Mouse (Mus musculus): ENCODE data around the gene 2200002J24Rik. TPM values are rescaled to one million over a fixed set of nuclear protein-coding genes. Genes with fewer than 3 reads are reported as not detected.

Gene 2200002J24Rik
- total and polyA plus RNA-seq, 2 experiments from 2014 or later: 1.5 to 6.4 TPM

DNA sequence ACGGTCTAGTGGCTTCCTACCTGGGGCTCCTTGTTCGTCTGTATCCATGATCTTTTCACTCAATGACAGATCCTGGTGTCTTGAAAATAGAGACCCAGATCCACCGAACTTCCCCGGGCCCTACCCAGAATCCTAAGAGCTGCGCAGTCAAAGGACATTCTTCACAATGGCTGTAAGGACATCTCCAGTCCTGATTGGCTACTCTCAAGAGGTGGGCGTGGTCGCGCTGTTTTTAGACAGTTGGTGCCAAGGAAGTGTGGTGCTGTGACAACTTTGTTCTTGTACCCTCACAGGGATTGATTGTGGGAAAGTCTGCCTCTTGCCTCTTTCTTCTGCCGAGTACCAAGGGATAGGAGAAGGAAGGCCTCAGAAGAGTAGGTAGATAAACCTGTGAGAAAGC, 27.2 kb upstream of the 2200002J24Rik start, which contains the start of gene Pmis2:
Pmis2 (minus strand) TSS at position 126 of the 400 bp plus-strand sequence.
- Histone ChIP-seq H3K9me3 (replicated peaks; ENCODE audit: control insufficient read depth, low read length) (no peaks in the 10 kb centered on the region), H3K27me3 (ENCODE audit: control insufficient read depth, insufficient read depth, low read length) (no peaks in the 10 kb centered on the region), H3K4me2 (ENCODE audit: low read depth, low read length) (no peak within 1 kb of the TSS), H3K9ac (replicated peaks; ENCODE audit: low read depth, low read length) (no peak within 1 kb of the TSS), H3K4me3 (ENCODE audit: low read depth, low read length) (no peak within 1 kb of the TSS), H3K4me1 (ENCODE audit: control insufficient read depth, insufficient read depth) (no peaks in the 10 kb centered on the region), H3K36me3 (replicated peaks; ENCODE audit: control insufficient read depth, insufficient read depth, low read length) (no peaks in the 10 kb centered on the region), H3K27ac (ENCODE audit: low read depth) (no peak within 1 kb of the TSS)
- no peak for ATAC-seq (ENCODE audit: insufficient read depth, low read depth)
- DNase-seq (ENCODE audit: low spot score): no peak
- WGBS: 64% methylated on average over 9 of the region's 9 CpGs
- TF ChIP-seq EP300 (IDR thresholded peaks at IDR 0.05; ENCODE audit: low read depth) (no peak), CTCF (IDR thresholded peaks at IDR 0.05; ENCODE audit: low read depth) (no peak)

GRCm38 (mm10) chr7:30678263-30678975, 20.3 kb upstream of the 2200002J24Rik start:
- peak; percentile 44; the same call in 1 of the 2 replicates for ATAC-seq (ENCODE audit: insufficient read depth, low read depth)
- WGBS: 42% methylated on average over 5 of the region's 5 CpGs

GRCm38 (mm10) chr7:30681897-30682296, 16.8 kb upstream of the 2200002J24Rik start:
- Histone ChIP-seq H3K36me3 (replicated peaks; ENCODE audit: control insufficient read depth, insufficient read depth, low read length) (no peaks in the 10 kb centered on the region), H3K4me3 (ENCODE audit: low read depth, low read length) (no peak overlapping the region), H3K9ac (replicated peaks; ENCODE audit: low read depth, low read length) (no peak overlapping the region), H3K27me3 (ENCODE audit: control insufficient read depth, insufficient read depth, low read length) (no peaks in the 10 kb centered on the region), H3K27ac (ENCODE audit: low read depth) (no peak overlapping the region; the same call in 1 of the 2 replicates), H3K4me2 (ENCODE audit: low read depth, low read length) (no peak overlapping the region), H3K9me3 (replicated peaks; ENCODE audit: control insufficient read depth, low read length) (no peaks in the 10 kb centered on the region; the same call in 1 of the 2 replicates), H3K4me1 (ENCODE audit: control insufficient read depth, insufficient read depth) (no peaks in the 10 kb centered on the region)
- ATAC-seq (ENCODE audit: insufficient read depth, low read depth) (peak; percentile 68), DNase-seq (ENCODE audit: low spot score) (peak; percentile 45)
- TF ChIP-seq EP300 (IDR thresholded peaks at IDR 0.05; ENCODE audit: low read depth): no peak
- no peak for TF ChIP-seq CTCF (IDR thresholded peaks at IDR 0.05; ENCODE audit: low read depth)
- WGBS: 32% methylated on average over 5 of the region's 5 CpGs

More at GRCm38 (mm10) chr7:30678263-30678975, 20.3 kb upstream of the 2200002J24Rik start:
- H3K4me1 ChIP-seq (ENCODE audit: control insufficient read depth, insufficient read depth): no peaks in the 10 kb centered on the region
- H3K27ac ChIP-seq (ENCODE audit: low read depth): no peak overlapping the region
- no peaks in the 10 kb centered on the region for H3K36me3 ChIP-seq (replicated peaks; ENCODE audit: control insufficient read depth, insufficient read depth, low read length)
- TF ChIP-seq EP300 (IDR thresholded peaks at IDR 0.05; ENCODE audit: low read depth) (no peak), CTCF (IDR thresholded peaks at IDR 0.05; ENCODE audit: low read depth) (no peak)
- DNase-seq (ENCODE audit: low spot score): peak; percentile 69
- no peak overlapping the region for H3K4me3 ChIP-seq (ENCODE audit: low read depth, low read length)
- H3K4me2 ChIP-seq (ENCODE audit: low read depth, low read length): no peak overlapping the region
- H3K27me3 ChIP-seq (ENCODE audit: control insufficient read depth, insufficient read depth, low read length): no peaks in the 10 kb centered on the region
- no peaks in the 10 kb centered on the region; the same call in 1 of the 2 replicates for H3K9me3 ChIP-seq (replicated peaks; ENCODE audit: control insufficient read depth, low read length)
- no peak overlapping the region for H3K9ac ChIP-seq (replicated peaks; ENCODE audit: low read depth, low read length)

DNA sequence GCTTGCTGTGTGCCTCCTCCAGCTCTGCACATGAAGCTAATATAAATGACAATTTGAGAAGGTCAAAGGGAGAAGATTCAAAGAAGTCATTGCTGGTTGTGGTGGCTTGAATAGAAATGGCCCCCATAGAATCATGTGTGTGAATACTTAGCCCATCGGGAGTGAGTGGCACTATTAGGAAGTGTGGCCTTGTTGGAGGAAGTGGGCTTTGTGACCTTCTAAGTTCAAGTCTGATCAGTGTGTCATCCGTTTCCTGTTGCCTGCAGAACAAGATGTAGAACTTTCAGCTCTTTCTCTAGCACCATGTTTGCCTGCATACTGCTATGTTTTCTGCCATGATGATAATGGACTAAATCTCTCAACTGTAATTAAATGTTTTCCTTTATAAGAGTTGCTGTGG, 15.3 kb upstream of the 2200002J24Rik start:
- no peaks in the 10 kb centered on the region for H3K27me3 ChIP-seq (ENCODE audit: control insufficient read depth, insufficient read depth, low read length)
- no peak for TF ChIP-seq EP300 (IDR thresholded peaks at IDR 0.05; ENCODE audit: low read depth)
- no peak for TF ChIP-seq CTCF (IDR thresholded peaks at IDR 0.05; ENCODE audit: low read depth)
- ATAC-seq (ENCODE audit: insufficient read depth, low read depth) (no peak), DNase-seq (ENCODE audit: low spot score) (no peak)
- no peaks in the 10 kb centered on the region for H3K4me1 ChIP-seq (ENCODE audit: control insufficient read depth, insufficient read depth)
- H3K36me3 ChIP-seq (replicated peaks; ENCODE audit: control insufficient read depth, insufficient read depth, low read length): no peaks in the 10 kb centered on the region
- no peaks in the 10 kb centered on the region for H3K9me3 ChIP-seq (replicated peaks; ENCODE audit: control insufficient read depth, low read length)
- no peak overlapping the region for H3K27ac ChIP-seq (ENCODE audit: low read depth)
- 69% methylated on average over 2 of the region's 2 CpGs for WGBS
- H3K4me3 ChIP-seq (ENCODE audit: low read depth, low read length): no peak overlapping the region
- no peak overlapping the region for H3K9ac ChIP-seq (replicated peaks; ENCODE audit: low read depth, low read length)
- no peak overlapping the region for H3K4me2 ChIP-seq (ENCODE audit: low read depth, low read length)

DNA sequence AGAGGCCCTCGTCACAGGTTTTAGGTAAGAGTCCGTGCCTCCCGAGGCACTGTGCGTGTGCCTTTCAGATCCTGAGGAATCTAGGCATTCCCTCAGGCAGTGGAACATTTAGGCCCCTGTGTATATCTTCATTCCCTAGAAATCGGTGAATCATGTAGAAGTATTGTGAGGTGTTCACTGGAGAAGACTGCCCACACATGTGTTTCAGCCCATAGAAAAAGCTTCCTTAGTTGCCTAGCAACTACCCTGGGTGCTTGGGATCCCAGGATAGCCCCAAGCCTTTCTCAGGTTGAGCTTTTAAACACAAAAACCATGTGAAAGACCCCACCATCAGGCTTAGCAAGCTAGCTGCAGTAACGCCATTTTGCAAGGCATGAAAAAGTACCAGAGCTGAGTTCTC, 10.4 kb upstream of the 2200002J24Rik start:
- no peak overlapping the region for H3K27ac ChIP-seq (ENCODE audit: low read depth)
- ATAC-seq (ENCODE audit: insufficient read depth, low read depth): no peak
- 76% methylated on average over 6 of the region's 6 CpGs for WGBS

More for the DNA sequence above, 10.4 kb upstream of the 2200002J24Rik start:
- Histone ChIP-seq H3K4me1 (ENCODE audit: control insufficient read depth, insufficient read depth) (no peaks in the 10 kb centered on the region), H3K9ac (replicated peaks; ENCODE audit: low read depth, low read length) (no peak overlapping the region), H3K4me2 (ENCODE audit: low read depth, low read length) (no peak overlapping the region), H3K27me3 (ENCODE audit: control insufficient read depth, insufficient read depth, low read length) (no peaks in the 10 kb centered on the region), H3K36me3 (replicated peaks; ENCODE audit: control insufficient read depth, insufficient read depth, low read length) (no peaks in the 10 kb centered on the region), H3K9me3 (replicated peaks; ENCODE audit: control insufficient read depth, low read length) (no peaks in the 10 kb centered on the region), H3K4me3 (ENCODE audit: low read depth, low read length) (no peak overlapping the region)
- TF ChIP-seq CTCF (IDR thresholded peaks at IDR 0.05; ENCODE audit: low read depth) (no peak), EP300 (IDR thresholded peaks at IDR 0.05; ENCODE audit: low read depth) (no peak)
- no peak for DNase-seq (ENCODE audit: low spot score)

Data from heart, postnatal 0 days (tissue).